Mouse (Mus musculus) midbrain, postnatal 0 days (tissue): Measurements from ENCODE around the gene D130052B06Rik. TPM values are rescaled to one million over a fixed set of nuclear protein-coding genes. Genes with fewer than 3 reads are reported as not detected.

Experiments
- ATAC-seq: fragments of 200-750 bp; cut with Nextera tagmentation; 2 replicates; pipeline ENCODE4 v1.8.0; 2017; ENCODE audit warnings: moderate number of reproducible peaks, mild to moderate bottlenecking, moderate TSS enrichment, moderate library complexity; ENCODE audit not compliant: low FRiP score
- DNase-seq: peaks from one replicate; pipeline ENCODE4 v3.0.0-alpha.2; 2015; ENCODE audit warnings: low spot score
- H3K27ac ChIP-seq: fragments of 300-500 bp; sonication (generic); 2 replicates; pipeline ENCODE4 v1.5.1; 2014; ENCODE audit warnings: low read depth, mild to moderate bottlenecking, low read length, mixed read lengths
- H3K27me3 ChIP-seq: fragments of 300-500 bp; sonication (generic); 2 replicates; pipeline ENCODE4 v1.6.1; 2014; ENCODE audit warnings: low read length, control low read depth, mixed read lengths; ENCODE audit not compliant: insufficient read depth
- H3K36me3 ChIP-seq: fragments of 300-500 bp; sonication (generic); 2 replicates; pipeline ENCODE4 v1.6.1; 2014; ENCODE audit warnings: low read length, control low read depth, mixed read lengths; ENCODE audit not compliant: insufficient read depth
- H3K4me1 ChIP-seq: fragments of 300-500 bp; sonication (generic); 2 replicates; pipeline ENCODE4 v1.6.1; 2014; ENCODE audit warnings: mild to moderate bottlenecking, control low read depth, antibody characterized with exemption, low read length, mixed read lengths; ENCODE audit not compliant: insufficient read depth
- H3K4me2 ChIP-seq: fragments of 300-500 bp; sonication (generic); 2 replicates; pipeline ENCODE4 v1.6.1; 2014; ENCODE audit warnings: low read depth, mild to moderate bottlenecking, low read length, mixed read lengths; ENCODE audit not compliant: poor library complexity, severe bottlenecking
- H3K4me3 ChIP-seq: fragments of 300-500 bp; sonication (generic); 2 replicates; pipeline ENCODE4 v1.5.1; 2014; ENCODE audit warnings: low read depth, mild to moderate bottlenecking, low read length, moderate library complexity
- H3K9ac ChIP-seq: fragments of 300-500 bp; sonication (generic); replicated peaks from 2 replicates; pipeline ENCODE4 v1.6.1; 2014; ENCODE audit warnings: mild to moderate bottlenecking, low read length, moderate library complexity, mixed read lengths; ENCODE audit not compliant: poor library complexity, severe bottlenecking
- H3K9me3 ChIP-seq: fragments of 300-500 bp; sonication (generic); 2 replicates; pipeline ENCODE4 v1.6.1; 2016; ENCODE audit warnings: low read length, control low read depth
- CTCF ChIP-seq: IDR thresholded peaks from 2 replicates; pipeline ENCODE4 v1.5.1; 2016; ENCODE audit warnings: antibody characterized with exemption, mild to moderate bottlenecking
- WGBS: fragments of 180-500 bp; shearing (Covaris S2); extraction: QIAGEN DNeasy Blood & Tissue Kit; methylation state at CpG from one replicate; pipeline ENCODE4 v1.1.7; 2014; 5-methylcytosine and 5-hydroxymethylcytosine counted together
- polyA plus RNA-seq: library from polyadenylated mRNA; unstranded; fragments of >200 nt; fragmentation: Nextera tagmentation; extraction: Ambion mirVana; gene quantifications from 2 replicates; pipeline ENCODE4 v1.2.1, GENCODE M21; 2015
- total RNA-seq: library from RNA; depleted of rRNA; stranded (reverse); fragments of >200 nt; gene quantifications from 2 replicates; pipeline ENCODE4 v1.2.3, GENCODE M21; 2014

The D130052B06Rik gene
- total and polyA plus RNA-seq, 2 experiments from 2014 or later = not detected

- H3K27ac ChIP-seq = no peak within 1 kb of the TSS
- ATAC-seq (no peak), DNase-seq (no peak)
- TF ChIP-seq CTCF = no peak
- no peaks in the 10 kb centered on the region for H3K27me3 ChIP-seq
- H3K9ac ChIP-seq = no peak within 1 kb of the TSS
- H3K4me3 ChIP-seq = no peak within 1 kb of the TSS
- H3K9me3 ChIP-seq = no peaks in the 10 kb centered on the region
- no peak within 1 kb of the TSS for H3K4me2 ChIP-seq
- no peaks in the 10 kb centered on the region for H3K4me1 ChIP-seq
- WGBS = 64% methylated on average over 6 of the region's 6 CpGs
- H3K36me3 ChIP-seq = no peaks in the 10 kb centered on the region
Observed at GRCm38 (mm10) chr11:33578859-33579258, 20.2 kb upstream of the D130052B06Rik start, which contains the start of gene Gabrp. Gabrp (minus strand) TSS chr11:33578959.

- Histone ChIP-seq H3K4me1 (no peaks in the 10 kb centered on the region), H3K27me3 (no peaks in the 10 kb centered on the region), H3K9me3 (no peaks in the 10 kb centered on the region), H3K4me2 (no peak overlapping the region), H3K4me3 (no peak overlapping the region), H3K36me3 (no peaks in the 10 kb centered on the region), H3K27ac (no peak overlapping the region), H3K9ac (no peak overlapping the region)
- TF ChIP-seq CTCF = no peak
- ATAC-seq (no peak), DNase-seq (no peak)
- 57% methylated on average over 3 of the region's 3 CpGs for WGBS
Observed at GRCm38 (mm10) chr11:33579621-33580020, 19.5 kb upstream of the D130052B06Rik start.

GRCm38 (mm10) chr11:33586614-33587013, 12.5 kb upstream of the D130052B06Rik start:
- Histone ChIP-seq H3K4me1 (no peaks in the 10 kb centered on the region), H3K9me3 (no peaks in the 10 kb centered on the region), H3K4me2 (no peak overlapping the region), H3K36me3 (no peaks in the 10 kb centered on the region), H3K4me3 (no peak overlapping the region), H3K27ac (no peak overlapping the region), H3K27me3 (no peaks in the 10 kb centered on the region), H3K9ac (no peak overlapping the region)
- ATAC-seq (no peak), DNase-seq (no peak)
- WGBS = 84% methylated on average over 6 of the region's 6 CpGs
- TF ChIP-seq CTCF = no peak

GRCm38 (mm10) chr11:33590771-33591170, 8.3 kb upstream of the D130052B06Rik start:
- Histone ChIP-seq H3K27me3 (no peaks in the 10 kb centered on the region), H3K9me3 (no peaks in the 10 kb centered on the region), H3K4me2 (no peak overlapping the region), H3K4me1 (no peaks in the 10 kb centered on the region), H3K4me3 (no peak overlapping the region), H3K27ac (no peak overlapping the region), H3K36me3 (no peaks in the 10 kb centered on the region), H3K9ac (no peak overlapping the region)
- no peak for TF ChIP-seq CTCF
- 92% methylated on average over 3 of the region's 3 CpGs for WGBS
- ATAC-seq (no peak), DNase-seq (no peak)

GRCm38 (mm10) chr11:33592826-33593225, 6.3 kb upstream of the D130052B06Rik start:
- Histone ChIP-seq H3K9me3 (no peaks in the 10 kb centered on the region), H3K36me3 (no peaks in the 10 kb centered on the region), H3K9ac (no peak overlapping the region), H3K4me3 (no peak overlapping the region), H3K4me1 (no peaks in the 10 kb centered on the region), H3K4me2 (no peak overlapping the region), H3K27ac (no peak overlapping the region), H3K27me3 (no peaks in the 10 kb centered on the region)
- ATAC-seq = no peak
- 81% methylated on average over 4 of the region's 4 CpGs for WGBS
- no peak for TF ChIP-seq CTCF
- no peak for DNase-seq

DNA sequence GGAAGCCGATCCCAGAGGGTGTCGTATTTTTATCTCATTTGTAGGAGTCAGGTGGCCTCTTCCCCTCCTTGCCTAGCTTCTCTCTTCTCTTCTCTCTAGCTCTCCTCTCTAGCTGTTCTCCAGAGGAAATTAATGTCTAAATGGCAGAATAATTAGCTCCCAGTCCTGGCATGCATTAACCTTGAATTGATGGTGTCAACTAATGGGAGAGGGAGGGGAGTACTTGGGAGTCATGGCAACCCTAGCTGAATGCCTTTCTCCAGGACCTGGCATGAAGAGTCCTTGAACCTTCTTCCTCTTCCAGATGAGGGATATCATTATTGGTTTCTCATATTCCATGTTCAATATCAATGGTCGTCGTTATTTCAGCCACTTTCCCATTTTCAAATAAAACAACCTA, 2.4 kb upstream of the D130052B06Rik start:
- ATAC-seq = no peak
- no peaks in the 10 kb centered on the region for H3K9me3 ChIP-seq
- no peaks in the 10 kb centered on the region for H3K27me3 ChIP-seq
- H3K9ac ChIP-seq = no peak overlapping the region
- 93% methylated on average over 4 of the region's 4 CpGs for WGBS
- no peak overlapping the region for H3K4me2 ChIP-seq
- no peak overlapping the region for H3K4me3 ChIP-seq
- no peaks in the 10 kb centered on the region for H3K4me1 ChIP-seq
- no peak for DNase-seq
- H3K27ac ChIP-seq = no peak overlapping the region
- no peaks in the 10 kb centered on the region for H3K36me3 ChIP-seq
- no peak for TF ChIP-seq CTCF
